Mouse (Mus musculus): Measurements from ENCODE around the gene Cd83.

The Cd83 gene

DNA sequence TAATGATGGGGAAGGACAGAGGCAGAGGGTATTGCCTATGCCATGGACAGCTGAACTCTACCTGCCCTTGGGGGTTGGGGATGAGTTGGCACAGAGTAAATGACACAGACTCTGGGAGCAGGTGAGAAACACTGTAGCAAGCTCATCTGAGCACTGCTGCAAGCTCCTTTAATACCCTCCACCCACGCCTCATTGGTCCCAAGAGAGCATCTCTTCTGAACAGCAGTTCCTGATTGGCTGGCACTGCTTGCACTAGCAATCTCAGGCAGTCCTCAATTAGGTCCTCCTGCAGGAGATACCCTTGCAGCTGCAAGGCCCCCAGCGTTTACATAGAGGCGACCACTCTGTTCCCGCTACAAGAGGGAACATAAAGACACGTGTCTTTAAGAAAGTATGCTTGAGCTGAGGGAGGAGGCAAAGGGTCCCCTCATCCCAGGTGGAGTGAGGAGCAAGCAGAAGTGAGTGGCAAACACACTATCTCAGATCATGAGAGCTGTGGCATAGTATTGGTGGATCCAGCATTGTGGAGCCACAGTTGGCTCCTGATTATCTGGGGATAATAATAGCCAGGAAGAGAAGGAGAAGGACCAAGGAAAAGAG, 20.7 kb downstream of the Cd83 start:
- DNase-seq (ENCODE audit: extremely low read depth, low read depth, low spot score), result no peak

DNA sequence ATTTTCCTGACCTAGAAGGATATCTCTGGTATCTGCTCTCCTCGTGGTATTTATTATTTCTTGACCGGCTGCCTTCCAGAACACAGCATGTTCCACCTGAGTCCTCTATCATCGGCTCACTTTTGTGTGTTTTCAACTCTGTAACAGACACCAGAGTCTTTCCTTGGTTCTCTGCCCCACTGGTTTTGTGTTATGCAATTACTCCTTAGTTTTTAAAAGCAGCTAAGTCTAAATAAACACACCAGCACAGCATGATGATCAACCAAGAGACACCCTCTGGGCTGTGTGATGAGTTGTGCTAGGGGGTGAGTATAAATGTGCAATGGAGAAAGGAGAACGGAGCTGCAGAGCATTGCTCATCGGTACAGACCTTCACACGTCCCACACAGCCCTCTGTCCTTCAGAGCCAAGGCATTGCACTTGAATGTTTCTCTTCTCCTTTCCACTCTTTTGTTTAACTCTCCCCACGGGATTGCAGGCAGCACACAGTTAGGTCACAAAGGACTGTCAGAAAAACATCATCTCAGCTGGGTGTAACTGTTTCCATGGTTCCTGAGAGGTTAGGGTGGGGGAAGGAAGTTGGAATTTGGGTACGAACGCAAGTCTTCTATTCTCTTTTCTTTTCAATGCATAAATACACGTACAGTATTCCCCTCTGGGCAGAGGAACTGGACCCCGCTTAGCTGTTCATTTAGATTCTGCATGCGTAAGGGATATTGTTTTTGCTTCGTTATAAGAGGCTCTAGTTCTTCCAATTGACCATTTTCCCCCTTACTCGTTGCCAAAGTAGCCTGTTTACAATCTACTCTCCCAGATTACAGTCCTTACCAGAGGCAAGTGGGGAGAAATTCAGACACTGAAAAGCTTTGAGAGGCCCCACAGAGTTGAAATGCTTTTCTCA, 22.0 kb downstream of the Cd83 start:
- no peak for DNase-seq (ENCODE audit: extremely low read depth, low read depth, low spot score)

DNA sequence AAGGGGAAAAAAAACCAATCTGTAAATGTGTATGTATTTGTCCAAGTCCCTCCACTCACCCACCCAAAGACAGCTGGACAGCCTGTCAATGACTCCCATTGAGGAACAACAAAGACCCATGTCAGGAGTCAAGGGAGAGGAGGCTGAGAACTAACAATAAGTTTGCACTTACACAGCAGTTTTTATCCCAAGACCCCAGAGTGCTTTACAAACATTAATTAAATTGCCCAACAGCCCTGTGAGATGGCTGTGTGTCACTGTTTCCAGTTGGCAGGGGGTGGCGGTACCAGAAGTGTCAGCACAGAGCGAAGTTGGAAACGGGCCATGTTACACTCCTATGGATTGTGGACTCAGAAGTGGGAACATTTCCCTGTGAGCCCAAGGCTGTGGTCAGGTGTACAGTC, 22.7 kb downstream of the Cd83 start:
- DNase-seq (ENCODE audit: extremely low read depth, low read depth, low spot score), result no peak

DNA sequence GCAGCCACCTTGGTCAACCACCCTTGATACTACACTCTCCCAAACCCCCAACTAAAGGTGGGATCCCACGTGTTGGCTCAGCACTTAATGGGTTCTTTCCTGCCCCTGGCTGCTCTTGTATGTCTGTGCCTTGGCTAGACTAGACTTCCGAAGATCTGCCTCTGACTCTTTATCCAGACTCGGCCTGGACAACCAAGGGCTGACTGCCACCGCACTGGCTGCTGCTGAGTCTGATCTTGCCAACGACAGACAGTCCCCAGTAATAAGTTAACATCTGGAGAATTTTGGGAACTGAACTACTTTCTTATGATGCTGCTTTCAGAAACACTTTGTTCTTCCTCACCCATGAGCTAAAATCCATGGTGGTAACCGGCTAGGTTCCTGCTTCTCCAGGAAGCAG, 26.0 kb downstream of the Cd83 start:
- DNase-seq (ENCODE audit: extremely low read depth, low read depth, low spot score), result no peak

DNA sequence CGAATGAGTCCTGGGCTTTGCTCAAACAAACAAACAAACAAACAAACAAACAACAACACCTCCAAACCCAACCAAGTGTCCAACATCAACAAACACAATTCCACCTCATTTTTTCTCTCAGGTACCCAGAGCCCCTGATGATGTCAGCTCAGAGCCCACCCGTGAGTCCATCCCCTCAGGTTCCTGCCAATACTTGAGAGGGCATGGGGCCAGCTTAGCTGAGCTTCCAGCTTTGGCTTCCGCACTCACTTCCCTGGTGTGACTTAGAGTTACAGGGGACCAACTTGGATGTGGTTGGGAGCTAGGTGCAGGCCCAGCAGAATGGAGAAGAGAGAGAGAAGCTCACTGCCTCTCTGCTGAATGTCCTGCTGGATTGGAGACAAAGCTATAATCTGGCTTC, 27.3 kb downstream of the Cd83 start:
- no peak for DNase-seq (ENCODE audit: extremely low read depth, low read depth, low spot score)

DNA sequence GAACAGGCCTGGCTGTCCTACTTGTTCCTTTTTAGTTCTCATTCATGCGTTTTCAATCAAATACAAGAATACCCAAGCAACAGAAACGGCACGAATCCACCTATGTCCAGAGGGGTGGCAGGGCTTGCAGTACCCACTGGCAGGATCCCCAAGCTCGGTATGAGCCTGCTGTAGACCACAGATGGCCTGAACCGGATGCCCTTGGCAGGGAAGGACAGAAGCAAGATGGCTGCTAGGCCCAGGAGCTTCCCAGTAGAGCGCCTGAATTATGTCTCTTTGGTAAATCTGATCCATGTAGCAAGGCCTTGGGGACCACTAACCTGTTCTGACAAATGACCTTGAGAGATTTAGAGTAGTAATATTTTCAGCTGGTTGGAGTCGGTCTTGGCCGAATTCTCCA, 28.9 kb downstream of the Cd83 start:
- no peak for DNase-seq (ENCODE audit: extremely low read depth, low read depth, low spot score)

DNA sequence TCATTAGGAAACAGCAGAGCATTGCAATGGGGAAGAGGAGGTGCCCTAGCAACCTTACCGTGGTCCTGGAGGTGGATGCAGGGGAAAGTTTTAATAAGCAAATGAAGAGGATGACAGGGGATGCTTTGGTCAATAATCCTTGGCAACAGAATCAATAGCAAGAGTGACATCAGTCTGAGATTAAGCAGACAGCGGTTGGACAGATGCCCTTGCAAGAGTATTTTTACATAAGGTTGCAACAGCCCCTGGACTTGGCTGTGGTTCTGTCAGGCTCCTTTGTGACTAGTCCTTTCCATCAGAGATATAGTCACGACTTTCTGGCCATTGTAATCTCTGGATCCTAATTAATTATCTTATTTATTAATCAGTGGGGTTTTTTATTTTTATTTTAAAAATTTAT, 32.9 kb downstream of the Cd83 start:
- no peak for DNase-seq (ENCODE audit: extremely low read depth, low read depth, low spot score)

DNA sequence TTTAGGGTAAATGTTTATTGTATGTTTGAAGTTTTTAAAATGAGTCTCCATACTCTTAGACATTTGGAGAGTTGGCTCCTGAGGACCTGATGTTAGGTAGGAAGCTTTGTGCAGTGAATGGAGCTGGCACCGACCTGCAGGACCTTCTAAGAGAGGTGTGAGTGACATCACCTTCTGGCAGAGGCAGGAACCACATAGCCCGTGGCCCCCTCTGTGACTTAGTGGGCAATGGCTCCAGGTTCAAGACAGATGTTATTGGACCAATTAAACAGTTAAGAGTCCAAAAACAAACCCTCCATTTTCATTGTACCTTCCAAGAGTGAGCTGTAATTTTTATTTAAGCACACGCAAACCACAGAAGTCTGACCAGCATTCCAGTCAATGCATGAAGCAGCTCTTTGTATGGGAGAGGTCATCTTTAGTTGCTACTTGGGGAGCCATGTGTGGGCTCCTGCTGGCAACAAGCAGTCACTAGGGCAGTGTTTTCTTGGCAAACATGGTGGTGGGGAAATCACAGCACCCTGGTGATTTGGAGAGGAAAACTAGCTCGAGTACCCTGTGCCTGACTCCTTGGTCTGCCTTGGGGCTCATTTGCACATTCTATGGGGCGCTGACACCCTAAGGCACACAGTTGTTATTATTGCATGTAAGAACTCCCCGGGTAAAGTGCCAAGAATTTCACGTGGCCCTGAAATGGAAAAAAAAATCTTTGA, 33.9 kb downstream of the Cd83 start:
- DNase-seq (ENCODE audit: extremely low read depth, low read depth, low spot score), result no peak

DNA sequence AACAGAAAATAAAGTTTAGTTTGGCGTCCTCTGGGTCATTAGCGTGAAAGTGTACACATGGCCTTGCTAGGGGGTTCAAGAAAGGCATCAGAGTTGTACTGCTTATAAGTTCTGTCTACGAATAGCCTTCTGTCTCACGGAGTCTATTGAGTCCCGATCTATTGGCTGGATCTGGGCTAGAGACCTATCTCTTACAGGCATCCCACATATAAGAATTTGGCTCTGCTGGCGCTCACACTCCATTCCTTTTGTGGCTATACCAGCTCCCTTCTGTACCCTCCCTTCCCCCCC, 34.4 kb downstream of the Cd83 start:
- DNase-seq (ENCODE audit: extremely low read depth, low read depth, low spot score), result no peak

DNA sequence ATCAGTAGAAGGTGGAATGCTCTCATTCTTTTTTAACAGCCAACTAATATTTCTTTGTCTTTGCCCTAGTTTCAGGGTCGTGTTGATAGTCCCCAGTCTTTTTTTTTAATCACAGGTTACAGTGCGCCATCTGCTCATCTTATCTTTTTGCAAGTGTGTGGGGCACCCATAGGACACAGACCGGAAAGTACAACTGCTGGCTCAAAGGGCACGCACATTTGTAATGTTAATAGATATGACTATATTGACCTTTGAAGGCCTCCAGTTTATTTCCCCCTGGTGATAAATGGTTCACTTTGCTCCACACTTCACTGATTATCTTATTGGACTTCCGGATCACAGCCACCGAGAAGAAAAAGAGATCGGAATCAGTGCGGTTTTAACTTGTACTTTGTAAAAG, 35.5 kb downstream of the Cd83 start:
- no peak for DNase-seq (ENCODE audit: extremely low read depth, low read depth, low spot score)

DNA sequence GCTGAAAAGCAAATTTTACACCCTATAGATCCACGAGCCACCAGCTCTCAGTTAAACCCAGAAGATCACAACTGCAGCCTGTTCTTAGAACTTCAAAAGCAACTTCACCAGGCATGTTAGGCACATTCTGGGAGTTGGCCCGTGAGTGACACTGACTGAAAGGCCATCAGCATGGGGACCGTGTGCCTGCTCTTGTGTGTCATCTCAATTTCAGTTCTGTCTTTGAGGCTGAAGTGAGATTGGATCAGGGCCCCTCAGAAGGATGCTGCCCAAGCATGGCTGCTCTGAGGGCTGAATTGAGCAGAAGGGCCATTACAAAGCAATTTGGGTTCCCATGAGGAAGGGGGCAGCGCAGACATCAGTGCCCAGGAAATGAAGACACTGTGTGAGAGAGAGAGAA, 37.7 kb downstream of the Cd83 start:
- DNase-seq (ENCODE audit: extremely low read depth, low read depth, low spot score), result no peak

DNA sequence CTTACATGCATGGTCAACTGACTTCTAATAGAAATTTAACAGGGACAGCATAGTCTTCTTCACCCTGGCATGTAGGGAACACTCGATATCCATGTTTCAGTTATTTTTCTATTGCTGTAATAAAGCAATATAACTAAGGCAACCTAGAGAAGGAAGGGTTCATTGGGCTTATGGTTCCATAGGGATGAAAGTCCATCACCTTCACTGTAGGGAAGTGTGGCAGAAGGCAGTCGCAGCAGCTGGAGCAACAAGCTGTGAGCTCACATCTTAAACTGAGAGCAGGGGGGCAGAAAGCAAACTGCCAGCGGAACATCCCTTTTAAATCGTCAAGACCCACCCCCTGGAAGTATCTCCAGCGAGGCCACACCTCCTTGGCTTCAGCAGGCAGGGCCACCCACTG, 44.1 kb downstream of the Cd83 start:
- DNase-seq (ENCODE audit: extremely low read depth, low read depth, low spot score), result no peak

DNA sequence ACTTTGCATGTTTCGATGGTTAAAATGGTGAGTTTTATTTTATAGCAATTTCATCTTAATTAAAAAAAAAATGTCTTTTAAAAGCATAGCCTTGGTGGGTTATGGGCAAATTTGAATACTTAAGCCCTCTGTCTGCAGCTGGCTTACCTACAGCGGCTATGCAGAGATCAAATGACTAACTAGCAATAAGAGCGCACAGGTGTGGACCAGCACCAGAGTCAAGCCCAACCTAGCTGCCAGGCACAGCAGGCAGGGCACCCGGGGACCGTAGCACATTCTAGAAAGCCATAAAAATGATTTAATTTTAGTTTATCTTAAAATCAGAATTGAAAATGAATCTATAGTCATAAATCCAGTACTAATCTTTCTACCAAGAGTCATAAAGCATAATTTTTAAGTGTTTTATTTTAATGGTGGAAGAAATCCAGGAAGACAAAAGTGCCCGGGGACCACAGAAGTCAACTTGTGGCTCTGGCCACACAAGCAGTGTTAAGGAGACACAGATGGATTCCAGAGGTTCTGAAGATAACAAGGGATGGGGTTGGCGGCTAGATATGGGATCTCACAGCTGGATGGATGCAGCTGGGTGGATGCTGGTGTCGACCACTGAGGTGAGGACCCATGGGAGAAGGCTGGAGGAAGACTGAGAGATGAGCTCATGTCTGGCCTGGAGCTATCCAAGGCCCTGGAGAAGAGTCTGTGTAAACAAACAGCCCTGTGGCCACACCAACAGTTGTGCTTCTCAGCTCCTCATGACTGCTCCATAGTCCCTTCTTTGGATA, 46.5 kb downstream of the Cd83 start:
- no peak for DNase-seq (ENCODE audit: extremely low read depth, low read depth, low spot score)

DNA sequence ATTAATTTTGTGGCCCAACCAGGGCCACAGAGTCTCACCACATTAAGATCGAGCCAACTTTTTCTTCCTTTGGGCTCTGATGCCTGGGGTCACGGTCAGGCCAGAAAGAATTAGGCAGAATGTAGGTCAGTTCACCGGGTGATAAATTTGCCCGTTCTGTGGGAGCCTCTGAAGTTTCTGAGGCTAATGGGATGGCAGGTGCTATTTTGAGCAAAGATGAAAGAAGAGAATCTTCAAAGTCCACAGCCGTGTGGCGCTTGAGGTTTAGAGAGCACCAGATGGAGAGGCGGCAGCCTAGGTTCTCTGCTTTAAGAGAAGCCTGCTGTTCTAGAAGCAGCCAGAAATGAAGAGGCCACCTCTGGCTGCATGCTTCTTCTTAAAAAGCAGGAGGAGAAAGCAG, 48.2 kb downstream of the Cd83 start:
- DNase-seq (ENCODE audit: extremely low read depth, low read depth, low spot score), result no peak

DNA sequence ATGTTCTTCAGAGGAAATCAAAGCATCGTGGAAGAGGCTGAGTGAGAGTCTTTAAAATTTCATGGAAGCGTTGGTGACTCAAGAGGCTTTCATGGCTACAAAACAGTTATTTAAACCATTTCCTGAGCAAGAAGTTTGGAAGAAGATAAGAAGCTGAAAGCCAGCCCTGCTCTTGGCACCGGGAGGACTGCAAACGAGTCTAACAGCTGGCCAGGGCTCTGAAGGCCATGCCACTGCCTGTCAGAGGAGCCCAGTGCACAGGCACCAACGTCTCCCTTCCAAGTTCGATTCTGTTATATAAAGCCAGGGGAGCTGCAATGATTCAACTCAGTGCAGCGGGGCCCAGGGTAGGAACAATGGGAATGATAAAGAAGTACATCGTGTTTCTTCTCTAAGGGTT, 51.8 kb downstream of the Cd83 start:
- DNase-seq (ENCODE audit: extremely low read depth, low read depth, low spot score), result no peak

DNA sequence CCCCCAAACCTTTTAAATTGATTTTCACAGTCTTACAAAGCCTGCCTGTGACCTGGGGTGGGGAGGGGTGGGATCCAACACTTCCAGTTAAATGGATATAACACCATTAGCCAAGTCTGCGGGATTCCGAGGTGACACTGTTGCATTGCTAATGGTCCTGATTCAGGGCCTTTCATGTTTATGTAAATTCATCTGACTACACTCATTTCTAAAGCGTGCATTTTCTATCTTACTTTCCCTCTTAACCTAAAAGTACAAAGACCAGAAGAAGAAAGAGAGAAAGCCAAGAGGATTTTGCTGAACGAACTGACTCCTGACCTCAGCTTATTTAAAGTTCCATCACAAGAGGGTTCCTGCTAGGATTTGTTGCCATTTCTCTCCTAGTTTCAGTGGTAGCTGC, 53.2 kb downstream of the Cd83 start:
- DNase-seq (ENCODE audit: extremely low read depth, low read depth, low spot score), result no peak

DNA sequence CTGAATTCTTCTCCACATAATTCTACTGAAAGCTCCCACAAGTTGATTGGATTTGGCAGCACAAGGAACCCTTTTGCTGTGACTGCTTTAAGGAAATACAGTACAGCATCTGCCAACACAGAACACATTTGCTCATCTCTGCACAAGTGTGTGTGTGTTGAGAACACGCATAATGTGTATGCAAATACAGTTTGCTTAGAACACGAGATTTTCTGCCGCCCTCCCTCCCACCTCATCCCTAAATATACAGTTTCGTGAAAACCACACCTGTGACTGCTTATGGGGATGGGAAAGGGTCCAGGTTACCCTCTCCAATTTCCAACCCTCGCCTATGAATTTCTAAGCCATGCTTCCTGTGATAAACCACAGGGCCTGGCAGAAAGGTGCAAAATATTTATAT, 60.6 kb downstream of the Cd83 start:
- no peak for DNase-seq (ENCODE audit: extremely low read depth, low read depth, low spot score)

DNA sequence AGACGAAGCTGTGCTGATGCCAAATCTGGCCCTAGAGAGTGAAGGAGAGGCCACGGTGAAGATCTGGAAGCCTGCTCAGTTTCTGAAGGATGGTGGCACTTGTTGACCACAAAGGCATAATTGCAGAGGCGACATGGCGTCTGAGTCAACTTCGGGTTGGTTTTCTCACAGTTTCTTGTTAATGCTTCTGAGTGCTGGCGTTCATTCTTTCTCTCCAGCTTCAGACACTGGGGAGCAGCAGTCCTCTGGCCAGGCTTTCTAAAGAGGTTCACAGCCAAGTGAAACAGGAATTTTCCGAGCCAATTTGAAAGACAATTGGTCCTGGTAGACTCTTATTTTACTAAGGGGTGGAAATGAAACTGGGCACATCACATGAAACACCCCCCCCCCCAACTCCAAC, 62.6 kb downstream of the Cd83 start:
- DNase-seq (ENCODE audit: extremely low read depth, low read depth, low spot score), result no peak

DNA sequence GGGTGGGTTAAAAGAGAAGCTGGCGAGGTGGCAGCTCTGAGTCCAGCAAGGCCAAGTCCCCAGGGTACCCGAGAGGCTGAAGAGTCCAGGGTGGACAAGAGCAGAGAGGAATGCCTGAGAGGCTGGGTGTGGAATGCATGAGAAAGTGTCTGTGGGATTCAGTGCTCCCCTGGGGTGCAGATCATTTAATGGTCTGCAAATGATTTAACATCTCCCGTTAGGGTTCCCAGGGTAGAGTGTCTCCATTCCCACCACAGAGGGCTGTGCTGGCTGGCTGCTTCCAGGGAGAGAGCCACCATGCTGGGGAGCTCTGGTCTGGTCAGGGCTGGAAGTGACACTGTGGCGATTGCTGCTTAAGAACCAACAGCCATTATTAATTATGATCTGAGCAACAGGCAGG, 65.2 kb downstream of the Cd83 start:
- no peak for DNase-seq (ENCODE audit: extremely low read depth, low read depth, low spot score)

DNA sequence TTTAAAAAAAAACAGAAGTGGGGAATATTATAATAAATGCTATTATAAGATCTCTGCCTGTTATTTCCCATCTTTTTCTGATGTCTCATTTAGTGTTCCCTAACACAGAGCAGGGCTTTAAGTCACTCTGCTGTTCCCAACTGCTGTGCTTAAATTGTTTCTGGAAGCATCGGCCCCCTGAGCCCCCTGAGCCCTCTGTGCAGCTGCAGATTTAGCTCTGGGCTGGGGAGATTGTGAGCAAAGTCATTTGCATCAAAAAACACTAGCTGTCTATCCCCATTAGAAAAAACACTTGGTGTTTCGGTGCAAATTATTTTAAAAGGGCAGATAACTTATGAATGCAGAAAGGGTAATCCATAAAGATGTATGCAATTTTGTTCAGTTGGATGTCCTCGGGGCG, 66.5 kb downstream of the Cd83 start:
- DNase-seq (ENCODE audit: extremely low read depth, low read depth, low spot score), result no peak

Data from fat pad, adult 2 months (tissue).